Mouse (Mus musculus) heart, postnatal 0 days (tissue): ENCODE data around the gene AC134908.4. TPM values are rescaled to one million over a fixed set of nuclear protein-coding genes. Genes with fewer than 3 reads are reported as not detected.

ENCODE experiments used
- ATAC-seq: fragments of 200-750 bp; cut with Nextera tagmentation; 2 replicates; pipeline ENCODE4 v1.8.0; 2017; ENCODE audit warnings: low read depth, moderate number of reproducible peaks, moderate library complexity; ENCODE audit not compliant: insufficient read depth
- DNase-seq: peaks from one replicate; pipeline ENCODE4 v3.0.0-alpha.2; 2016; ENCODE audit warnings: low spot score
- H3K27ac ChIP-seq: fragments of 300-500 bp; sonication (generic); 2 replicates; pipeline ENCODE4 v1.5.1; 2014; ENCODE audit warnings: low read depth, mild to moderate bottlenecking
- H3K27me3 ChIP-seq: fragments of 300-500 bp; sonication (generic); 2 replicates; pipeline ENCODE4 v1.6.1; 2014; ENCODE audit warnings: low read length, mixed read lengths; ENCODE audit not compliant: control insufficient read depth, insufficient read depth
- H3K36me3 ChIP-seq: fragments of 300-500 bp; sonication (generic); replicated peaks from 2 replicates; pipeline ENCODE4 v1.6.1; 2014; ENCODE audit warnings: low read length, mixed read lengths; ENCODE audit not compliant: control insufficient read depth, insufficient read depth
- H3K4me1 ChIP-seq: fragments of 300-500 bp; sonication (generic); 2 replicates; pipeline ENCODE4 v1.6.1; 2014; ENCODE audit warnings: antibody characterized with exemption; ENCODE audit not compliant: control insufficient read depth, insufficient read depth
- H3K4me2 ChIP-seq: fragments of 300-500 bp; sonication (generic); 2 replicates; pipeline ENCODE4 v1.6.1; 2014; ENCODE audit warnings: low read depth, mild to moderate bottlenecking, low read length, moderate library complexity
- H3K4me3 ChIP-seq: fragments of 300-500 bp; sonication (generic); 2 replicates; pipeline ENCODE4 v1.5.1; 2014; ENCODE audit warnings: low read depth, low read length
- H3K9ac ChIP-seq: fragments of 300-500 bp; sonication (generic); replicated peaks from 2 replicates; pipeline ENCODE4 v1.6.1; 2014; ENCODE audit warnings: low read depth, low read length, mixed read lengths
- H3K9me3 ChIP-seq: fragments of 300-500 bp; sonication (generic); replicated peaks from 2 replicates; pipeline ENCODE4 v1.6.1; 2016; ENCODE audit warnings: low read length; ENCODE audit not compliant: control insufficient read depth
- CTCF ChIP-seq: IDR thresholded peaks from 2 replicates; pipeline ENCODE4 v1.5.1; 2016; ENCODE audit warnings: antibody characterized with exemption, control low read depth, low read depth
- EP300 ChIP-seq: IDR thresholded peaks from 2 replicates; pipeline ENCODE4 v1.6.1; 2016; ENCODE audit warnings: antibody characterized with exemption, low read depth
- WGBS: fragments of 180-500 bp; shearing (Covaris S2); extraction: QIAGEN DNeasy Blood & Tissue Kit; methylation state at CpG from one replicate; pipeline ENCODE4 v1.1.7; 2014; 5-methylcytosine and 5-hydroxymethylcytosine counted together
- polyA plus RNA-seq: library from polyadenylated mRNA; unstranded; fragments of >200 nt; fragmentation: Nextera tagmentation; extraction: Ambion mirVana; gene quantifications from 2 replicates; pipeline ENCODE4 v1.2.1, GENCODE M21; 2015
- total RNA-seq: library from RNA; depleted of rRNA; stranded (reverse); fragments of >200 nt; gene quantifications from 2 replicates; pipeline ENCODE4 v1.2.3, GENCODE M21; 2014; ENCODE audit warnings: low replicate concordance; rRNA removed

Gene AC134908.4
- not detected in 2 replicates for total RNA-seq
- 0.66 TPM in 1 of 2 replicates, not detected in the other for polyA plus RNA-seq

GRCm38 (mm10) chr17:25795609-25796092 lies at the start of gene AC134908.4:
Gene AC134908.4, minus strand, starts transcription at chr17:25795659.
- DNase-seq = no peak
- no peaks in the 10 kb centered on the region for H3K27me3 ChIP-seq
- H3K4me2 ChIP-seq = peak within 1 kb of the TSS; percentile 91
- H3K4me1 ChIP-seq = peaks cover 22% of the 10 kb centered on the region; the same call in 1 of the 2 replicates
- no peaks in the 10 kb centered on the region for H3K9me3 ChIP-seq
- H3K4me3 ChIP-seq = peak within 1 kb of the TSS; percentile 94
- no peak for TF ChIP-seq EP300
- TF ChIP-seq CTCF = no peak
- no peak within 1 kb of the TSS for H3K27ac ChIP-seq
- WGBS = 44% methylated on average over 6 of the region's 6 CpGs
- no peaks in the 10 kb centered on the region for H3K36me3 ChIP-seq
- ATAC-seq = no peak
- peak within 1 kb of the TSS; percentile 61 for H3K9ac ChIP-seq

GRCm38 (mm10) chr17:25844396-25844901 lies 49.0 kb upstream of the AC134908.4 start, which contains the start of gene Rhot2:
Gene Rhot2, minus strand, starts transcription at chr17:25844851.
- Histone ChIP-seq H3K27me3 (no peaks in the 10 kb centered on the region), H3K36me3 (peaks cover 38% of the 10 kb centered on the region), H3K27ac (peak within 1 kb of the TSS; percentile 93), H3K4me2 (peak within 1 kb of the TSS; percentile 93), H3K4me1 (peaks cover 12% of the 10 kb centered on the region; the same call in 1 of the 2 replicates), H3K9ac (peak within 1 kb of the TSS; percentile 84), H3K4me3 (peak within 1 kb of the TSS; percentile 80), H3K9me3 (no peaks in the 10 kb centered on the region)
- TF ChIP-seq EP300 (peak; percentile 71), CTCF (peak; percentile 74)
- ATAC-seq = peak; percentile 95
- peak; percentile 92 for DNase-seq
- 1% methylated on average over 21 of the region's 21 CpGs for WGBS

DNA sequence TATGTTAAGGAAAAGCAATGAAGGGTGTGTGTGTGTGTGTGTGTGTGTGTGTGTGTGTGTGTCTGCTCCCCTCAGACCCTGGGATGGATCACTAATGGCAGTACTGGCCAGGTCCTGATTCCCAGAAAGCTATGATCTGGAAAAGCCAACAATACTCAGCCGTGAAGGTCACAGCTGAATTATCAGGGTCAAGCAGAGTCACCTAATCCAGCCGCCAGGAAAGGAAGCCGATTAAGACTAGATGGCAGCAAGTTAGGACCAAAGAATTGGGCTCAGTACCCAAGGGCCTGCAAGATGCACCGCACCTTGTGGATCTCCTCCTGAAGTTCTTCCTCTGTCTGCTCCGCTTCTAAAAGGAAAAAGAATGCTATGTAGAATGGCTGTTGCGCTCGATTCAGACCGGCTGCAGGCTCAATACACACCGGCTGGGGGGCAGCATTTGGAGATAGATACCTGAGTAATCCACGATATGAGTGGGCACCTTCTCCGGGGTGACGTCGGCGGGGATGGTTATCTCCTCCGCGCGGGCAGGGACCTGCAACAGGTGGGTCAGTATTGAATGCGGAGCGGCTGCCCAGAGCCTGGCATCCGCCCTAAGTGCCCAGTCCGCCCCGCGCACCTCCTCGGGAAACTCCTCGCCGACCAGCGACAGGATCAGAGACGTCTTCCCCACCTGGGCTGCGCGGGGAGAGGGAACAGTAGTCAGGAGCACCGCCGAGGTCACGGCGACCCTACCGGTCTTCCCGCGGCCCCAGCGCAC lies 48.4 kb upstream of the AC134908.4 start:
- under 1% methylated on average over 38 of the region's 38 CpGs for WGBS
- Histone ChIP-seq H3K36me3 (peaks cover 43% of the 10 kb centered on the region), H3K9me3 (no peaks in the 10 kb centered on the region), H3K4me3 (peak overlapping the region; percentile 80), H3K27ac (peak overlapping the region; percentile 93), H3K4me1 (peaks cover 12% of the 10 kb centered on the region; the same call in 1 of the 2 replicates), H3K4me2 (peak overlapping the region; percentile 93), H3K9ac (peak overlapping the region; percentile 84), H3K27me3 (no peaks in the 10 kb centered on the region)
- TF ChIP-seq CTCF (no peak), EP300 (no peak)
- DNase-seq (no peak), ATAC-seq (peak; percentile 37; the same call in 1 of the 2 replicates)

DNA sequence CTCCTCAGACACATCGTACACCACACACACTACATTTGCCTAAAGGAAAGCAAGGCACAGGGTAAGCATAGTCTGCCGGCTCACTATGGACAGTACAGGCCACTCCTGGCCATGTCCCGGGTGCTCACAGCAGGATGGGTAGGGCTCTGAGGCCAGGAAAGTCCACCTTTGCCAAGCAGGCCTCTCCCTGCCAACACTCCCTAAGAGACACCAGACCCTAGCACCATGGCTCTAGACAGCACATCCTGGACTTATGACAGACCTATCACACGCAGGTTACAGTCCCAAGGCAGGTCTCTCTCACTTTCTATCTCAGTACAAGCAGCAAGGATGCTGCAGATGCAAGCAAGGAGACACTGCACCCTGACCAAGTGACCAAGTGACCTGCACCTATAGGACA lies 47.7 kb upstream of the AC134908.4 start:
- Histone ChIP-seq H3K9ac (peak overlapping the region; percentile 84), H3K27ac (peak overlapping the region; percentile 93; the same call in 1 of the 2 replicates), H3K4me1 (peaks cover 12% of the 10 kb centered on the region; the same call in 1 of the 2 replicates), H3K4me3 (peak overlapping the region; percentile 80), H3K27me3 (no peaks in the 10 kb centered on the region), H3K36me3 (peaks cover 49% of the 10 kb centered on the region), H3K4me2 (peak overlapping the region; percentile 93), H3K9me3 (no peaks in the 10 kb centered on the region)
- DNase-seq (no peak), ATAC-seq (no peak)
- 85% methylated on average over 4 of the region's 4 CpGs for WGBS
- TF ChIP-seq CTCF (no peak), EP300 (no peak)

GRCm38 (mm10) chr17:25842509-25842908 lies 47.0 kb upstream of the AC134908.4 start:
- TF ChIP-seq EP300 = no peak
- TF ChIP-seq CTCF = no peak
- Histone ChIP-seq H3K4me1 (peaks cover 13% of the 10 kb centered on the region; the same call in 1 of the 2 replicates), H3K4me3 (no peak overlapping the region), H3K27me3 (no peaks in the 10 kb centered on the region), H3K9me3 (no peaks in the 10 kb centered on the region), H3K9ac (no peak overlapping the region), H3K4me2 (no peak overlapping the region), H3K36me3 (peaks cover 48% of the 10 kb centered on the region), H3K27ac (no peak overlapping the region)
- ATAC-seq (no peak), DNase-seq (no peak)
- WGBS = 84% methylated on average over 3 of the region's 3 CpGs
